Mouse (Mus musculus): ENCODE data around the gene Eef2. TPM values are rescaled to one million over a fixed set of nuclear protein-coding genes. Genes with fewer than 3 reads are reported as not detected.

The Eef2 gene
- total and polyA plus RNA-seq, 3 experiments = 1,695 to 3,878 (median 1,715) TPM

DNA sequence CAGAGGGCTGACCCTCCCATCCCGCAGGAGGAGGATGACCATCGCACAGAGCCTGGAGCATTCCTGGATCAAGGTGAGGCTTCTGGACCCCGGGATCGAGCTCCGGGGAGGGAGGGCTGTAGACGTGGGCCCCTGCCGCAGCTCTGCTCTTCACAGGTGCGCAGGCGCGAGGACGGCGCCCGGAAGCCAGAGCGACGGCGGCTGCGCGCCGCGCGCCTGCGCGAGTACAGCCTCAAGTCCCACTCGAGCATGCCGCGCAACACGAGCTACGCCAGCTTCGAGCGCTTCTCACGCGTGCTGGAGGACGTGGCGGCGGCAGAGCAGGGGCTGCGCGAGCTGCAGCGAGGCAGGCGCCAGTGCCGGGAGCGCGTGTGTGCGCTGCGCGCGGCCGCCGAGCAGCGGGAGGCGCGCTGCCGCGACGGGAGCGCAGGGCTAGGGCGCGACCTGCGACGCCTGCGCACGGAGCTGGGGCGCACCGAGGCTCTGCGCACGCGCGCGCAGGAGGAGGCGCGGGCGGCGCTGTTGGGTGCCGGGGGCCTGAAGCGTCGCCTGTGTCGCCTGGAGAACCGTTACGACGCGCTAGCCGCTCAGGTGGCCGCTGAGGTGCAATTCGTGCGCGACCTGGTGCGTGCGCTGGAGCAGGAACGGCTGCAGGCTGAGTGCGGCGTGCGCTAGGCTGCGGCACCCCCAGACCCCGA, 16.0 kb downstream of the Eef2 start:
- Histone ChIP-seq H3K9me3 (replicated peaks) (no peaks in the 10 kb centered on the region), H3K36me3 (replicated peaks) (peaks cover 54% of the 10 kb centered on the region), H3K27me3 (ENCODE audit: insufficient read depth, low read length) (peaks cover 30% of the 10 kb centered on the region), H3K4me1 (ENCODE audit: insufficient read depth, low read depth, low read length) (peaks cover 51% of the 10 kb centered on the region), H3K4me3 (ENCODE audit: low read depth, low read length) (peak overlapping the region; percentile 75)
- peak; percentile 45; the same call in 1 of the 2 replicates for ATAC-seq (ENCODE audit: extremely low read depth, insufficient number of reproducible peaks, low FRiP score, poor library complexity, severe bottlenecking)
- no peak for TF ChIP-seq CTCF (IDR thresholded peaks at IDR 0.05; ENCODE audit: low read depth, low read length)
- no peak for TF ChIP-seq TAL1 (conservative IDR thresholded peaks at IDR 0.05; ENCODE audit: low read depth, low read length)
- no peak for TF ChIP-seq GATA1 (IDR thresholded peaks at IDR 0.05; ENCODE audit: borderline replicate concordance, low read length)
- TF ChIP-seq POLR2AphosphoS5 (IDR thresholded peaks at IDR 0.05; ENCODE audit: insufficient replicate concordance, low read depth, low read length) = no peak
- no peak for TF ChIP-seq GATA2 (IDR thresholded peaks at IDR 0.05; ENCODE audit: borderline replicate concordance, low read depth, low read length)
- peak; percentile 87 for DNase-seq (ENCODE audit: low spot score)

DNA sequence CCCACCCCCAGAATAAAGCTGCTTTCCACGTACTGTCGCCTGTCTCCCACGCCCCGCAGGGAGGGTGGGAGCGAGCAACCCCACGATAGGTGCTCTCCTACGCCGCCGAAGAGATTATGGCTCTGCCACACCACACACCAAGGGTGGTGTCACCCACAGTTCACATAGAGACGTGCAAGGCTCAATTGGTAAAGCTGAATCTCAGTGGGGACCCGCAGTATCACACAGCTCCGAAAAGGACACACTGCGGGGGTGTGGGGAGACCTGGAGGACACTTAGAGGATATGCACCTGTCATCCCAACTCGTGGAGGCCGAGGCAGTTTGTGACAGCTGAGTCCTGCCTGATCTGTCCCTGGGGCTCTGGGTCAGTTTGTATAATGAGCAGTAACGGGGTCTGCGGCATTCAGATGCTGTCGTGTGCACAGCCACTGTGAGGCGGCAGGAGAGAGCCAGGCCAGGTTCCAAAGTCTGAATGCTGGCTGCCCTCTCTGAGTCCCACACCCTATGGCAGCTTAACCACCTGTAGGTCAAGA, 16.6 kb downstream of the Eef2 start:
- 0 out of 2 replicates have a peak, but pooled peaks have one; percentile 74 for TF ChIP-seq POLR2AphosphoS5 (IDR thresholded peaks at IDR 0.05; ENCODE audit: insufficient replicate concordance, low read depth, low read length)
- TF ChIP-seq GATA2 (IDR thresholded peaks at IDR 0.05; ENCODE audit: borderline replicate concordance, low read depth, low read length) = no peak
- no peak for TF ChIP-seq CTCF (IDR thresholded peaks at IDR 0.05; ENCODE audit: low read depth, low read length)
- no peak for TF ChIP-seq GATA1 (IDR thresholded peaks at IDR 0.05; ENCODE audit: borderline replicate concordance, low read length)
- TF ChIP-seq TAL1 (conservative IDR thresholded peaks at IDR 0.05; ENCODE audit: low read depth, low read length) = no peak
- Histone ChIP-seq H3K4me1 (ENCODE audit: insufficient read depth, low read depth, low read length) (peaks cover 50% of the 10 kb centered on the region), H3K36me3 (replicated peaks) (peaks cover 48% of the 10 kb centered on the region), H3K9me3 (replicated peaks) (no peaks in the 10 kb centered on the region), H3K4me3 (ENCODE audit: low read depth, low read length) (peak overlapping the region; percentile 75), H3K27me3 (ENCODE audit: insufficient read depth, low read length) (peaks cover 32% of the 10 kb centered on the region)
- no peak for ATAC-seq (ENCODE audit: extremely low read depth, insufficient number of reproducible peaks, low FRiP score, poor library complexity, severe bottlenecking)
- no peak for DNase-seq (ENCODE audit: low spot score)

DNA sequence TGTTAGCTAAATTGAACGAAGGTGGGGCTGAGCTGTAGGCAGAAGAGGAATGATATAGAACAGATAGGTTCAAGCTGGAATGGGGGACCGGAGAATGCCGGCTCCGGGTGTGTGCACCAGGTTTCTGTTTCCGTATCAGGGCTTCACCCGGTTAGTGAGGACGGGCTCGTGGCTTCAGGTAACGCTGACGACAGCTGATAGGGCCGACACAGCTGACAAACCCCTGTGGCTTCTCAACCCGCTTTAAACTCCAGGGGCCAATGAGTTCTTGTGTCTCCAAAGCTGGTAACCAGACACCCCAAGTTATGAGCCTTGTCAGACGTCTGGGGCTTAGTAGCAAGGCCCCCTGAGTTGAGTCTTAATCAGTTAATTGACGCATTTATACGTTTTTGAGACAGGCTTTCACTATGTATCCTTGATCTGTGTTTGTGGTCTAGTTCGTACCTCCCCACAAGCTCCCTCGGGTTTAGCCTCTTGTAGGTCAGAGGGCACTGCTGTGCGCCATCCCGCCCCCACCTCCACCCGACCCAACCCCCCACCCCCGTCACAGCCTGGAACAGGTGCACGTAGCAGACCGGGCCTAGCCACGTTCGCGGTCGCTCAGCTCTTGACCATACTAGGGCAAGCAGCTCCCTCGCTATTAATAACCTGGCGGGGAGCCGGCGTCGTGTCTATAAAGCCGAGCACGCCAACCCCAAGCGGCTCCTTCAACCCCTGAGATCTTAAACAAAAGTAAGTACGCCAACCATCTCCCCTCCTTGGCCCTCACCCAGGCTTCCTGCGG, 17.8 kb downstream of the Eef2 start:
- H3K4me1 ChIP-seq (ENCODE audit: insufficient read depth, low read depth, low read length) = peaks cover 50% of the 10 kb centered on the region

DNA sequence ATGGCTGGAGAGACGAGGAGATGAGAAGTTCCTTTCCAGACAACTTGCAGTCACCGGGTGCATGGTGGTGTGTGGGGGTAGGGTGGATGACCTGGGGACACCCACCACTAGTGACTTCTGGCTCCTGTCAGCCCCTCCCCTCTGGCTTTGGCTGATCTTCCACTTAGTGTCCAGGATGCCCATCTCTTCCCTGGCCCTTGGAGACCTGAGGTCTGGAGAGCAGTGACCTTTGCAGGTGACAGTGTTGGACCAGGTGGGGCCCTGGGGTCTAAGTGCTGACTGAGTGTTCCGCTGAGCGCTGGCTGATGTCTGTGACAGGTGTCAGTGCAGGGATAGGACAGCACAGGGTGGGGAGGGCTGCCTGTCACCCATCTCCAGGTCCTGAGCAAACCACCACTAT, 18.9 kb downstream of the Eef2 start:
- Histone ChIP-seq H3K4me3 (ENCODE audit: low read depth, low read length) (no peak overlapping the region), H3K4me1 (ENCODE audit: insufficient read depth, low read depth, low read length) (peaks cover 42% of the 10 kb centered on the region), H3K27me3 (ENCODE audit: insufficient read depth, low read length) (peaks cover 47% of the 10 kb centered on the region), H3K9me3 (replicated peaks) (no peaks in the 10 kb centered on the region), H3K36me3 (replicated peaks) (peaks cover 29% of the 10 kb centered on the region)
- ATAC-seq (ENCODE audit: extremely low read depth, insufficient number of reproducible peaks, low FRiP score, poor library complexity, severe bottlenecking) = no peak
- no peak for DNase-seq (ENCODE audit: low spot score)
- TF ChIP-seq POLR2AphosphoS5 (IDR thresholded peaks at IDR 0.05; ENCODE audit: insufficient replicate concordance, low read depth, low read length) (no peak), TAL1 (conservative IDR thresholded peaks at IDR 0.05; ENCODE audit: low read depth, low read length) (no peak), GATA2 (IDR thresholded peaks at IDR 0.05; ENCODE audit: borderline replicate concordance, low read depth, low read length) (no peak), CTCF (IDR thresholded peaks at IDR 0.05; ENCODE audit: low read depth, low read length) (no peak), GATA1 (IDR thresholded peaks at IDR 0.05; ENCODE audit: borderline replicate concordance, low read length) (no peak)

More for the DNA sequence above, 17.8 kb downstream of the Eef2 start:
- no peaks in the 10 kb centered on the region for H3K9me3 ChIP-seq (replicated peaks)
- peaks cover 37% of the 10 kb centered on the region for H3K27me3 ChIP-seq (ENCODE audit: insufficient read depth, low read length)
- no peak for TF ChIP-seq GATA1 (IDR thresholded peaks at IDR 0.05; ENCODE audit: borderline replicate concordance, low read length)
- no peak for TF ChIP-seq CTCF (IDR thresholded peaks at IDR 0.05; ENCODE audit: low read depth, low read length)
- TF ChIP-seq GATA2 (IDR thresholded peaks at IDR 0.05; ENCODE audit: borderline replicate concordance, low read depth, low read length) = no peak
- no peak for TF ChIP-seq POLR2AphosphoS5 (IDR thresholded peaks at IDR 0.05; ENCODE audit: insufficient replicate concordance, low read depth, low read length)
- no peak for TF ChIP-seq TAL1 (conservative IDR thresholded peaks at IDR 0.05; ENCODE audit: low read depth, low read length)
- peaks cover 39% of the 10 kb centered on the region for H3K36me3 ChIP-seq (replicated peaks)
- no peak overlapping the region for H3K4me3 ChIP-seq (ENCODE audit: low read depth, low read length)
- no peak for DNase-seq (ENCODE audit: low spot score)
- no peak for ATAC-seq (ENCODE audit: extremely low read depth, insufficient number of reproducible peaks, low FRiP score, poor library complexity, severe bottlenecking)

DNA sequence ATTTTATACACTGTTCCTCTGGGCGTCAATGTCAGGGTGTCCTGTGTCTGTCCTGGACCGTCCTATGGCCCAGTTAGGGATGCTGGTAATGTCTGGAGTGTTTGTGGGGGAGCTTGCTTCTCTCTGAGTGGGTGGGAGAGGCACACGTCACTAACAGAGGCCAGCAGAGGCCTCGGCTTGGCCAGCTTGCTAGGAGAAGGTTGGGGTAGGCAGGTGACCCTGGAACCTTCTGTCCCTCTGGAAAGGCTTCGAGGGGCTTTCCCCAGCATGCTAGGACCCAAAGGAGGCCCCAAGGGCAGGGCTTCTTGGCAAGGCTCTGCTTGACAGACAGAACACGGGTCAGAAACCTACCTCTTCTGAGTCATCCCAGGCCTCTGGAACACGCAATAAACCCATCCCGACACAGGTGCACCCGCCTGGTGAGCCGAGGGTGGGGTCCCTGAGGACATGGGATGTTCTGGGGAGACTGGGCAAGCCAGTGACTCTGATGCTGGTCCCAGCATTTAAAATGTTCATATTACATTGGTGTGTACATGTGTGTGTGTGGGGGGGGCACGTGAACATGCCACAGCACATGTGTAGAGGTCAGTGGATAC, 20.1 kb downstream of the Eef2 start:
- peaks cover 36% of the 10 kb centered on the region for H3K4me1 ChIP-seq (ENCODE audit: insufficient read depth, low read depth, low read length)
- peaks cover 57% of the 10 kb centered on the region for H3K27me3 ChIP-seq (ENCODE audit: insufficient read depth, low read length)
- no peak for TF ChIP-seq TAL1 (conservative IDR thresholded peaks at IDR 0.05; ENCODE audit: low read depth, low read length)
- no peak for TF ChIP-seq GATA1 (IDR thresholded peaks at IDR 0.05; ENCODE audit: borderline replicate concordance, low read length)
- TF ChIP-seq GATA2 (IDR thresholded peaks at IDR 0.05; ENCODE audit: borderline replicate concordance, low read depth, low read length) = no peak
- TF ChIP-seq POLR2AphosphoS5 (IDR thresholded peaks at IDR 0.05; ENCODE audit: insufficient replicate concordance, low read depth, low read length) = no peak
- no peak for TF ChIP-seq CTCF (IDR thresholded peaks at IDR 0.05; ENCODE audit: low read depth, low read length)
- ATAC-seq (ENCODE audit: extremely low read depth, insufficient number of reproducible peaks, low FRiP score, poor library complexity, severe bottlenecking) (no peak), DNase-seq (ENCODE audit: low spot score) (no peak)
- no peak overlapping the region for H3K4me3 ChIP-seq (ENCODE audit: low read depth, low read length)
- H3K36me3 ChIP-seq (replicated peaks) = peaks cover 17% of the 10 kb centered on the region
- H3K9me3 ChIP-seq (replicated peaks) = no peaks in the 10 kb centered on the region
